Mouse (Mus musculus): ENCODE data around the gene Psat1. TPM values are rescaled to one million over a fixed set of nuclear protein-coding genes. Genes with fewer than 3 reads are reported as not detected.

Gene Psat1
- total and polyA plus RNA-seq, 3 experiments, result 340 to 549 (median 423) TPM

GRCm38 (mm10) chr19:15941399-15941798 is 5.7 kb downstream of the Psat1 start:
- Histone ChIP-seq H3K9ac (ENCODE audit: insufficient read depth, low read depth) (no peak overlapping the region), H3K27ac (ENCODE audit: insufficient read depth, low read depth) (no peak overlapping the region), H3K4me2 (ENCODE audit: insufficient read depth, low read depth, poor library complexity, severe bottlenecking) (no peak overlapping the region), H3K4me1 (ENCODE audit: control insufficient read depth in 1 of 2, insufficient read depth in 2 of 2) (peaks cover 2 to 5% of the 10 kb centered on the region in 2 experiments; a peak in 2 of 4 replicates), H3K36me3 (replicated peaks in 1 of 2; ENCODE audit: control insufficient read depth in 1 of 2, insufficient read depth in 1 of 2, low read length in 1 of 2) (no peaks in the 10 kb centered on the region), H3K27me3 (replicated peaks) (no peaks in the 10 kb centered on the region), H3K79me2 (replicated peaks; ENCODE audit: control insufficient read depth, extremely low read depth, insufficient read depth, poor library complexity, severe bottlenecking) (no peaks in the 10 kb centered on the region), H3K4me3 (replicated peaks in 1 of 3; ENCODE audit: low read depth in 2 of 3, low read length in 2 of 3, poor library complexity in 1 of 3) (no peak overlapping the region), H3K9me3 (replicated peaks; ENCODE audit: low read length) (no peaks in the 10 kb centered on the region)
- in situ Hi-C loops (cut with MboI; ENCODE audit: low pct_ligation_motif_present, low pct_unique_long_range_greater_than_20kb, low sequenced_read_pairs), result no loop called here
- no peak for TF ChIP-seq ELF1 (IDR thresholded peaks at IDR 0.05; ENCODE audit: low read depth, low read length)
- no peak for TF ChIP-seq ZKSCAN1 (IDR thresholded peaks at IDR 0.05; ENCODE audit: borderline replicate concordance, low read depth, low read length)
- no peak for TF ChIP-seq SIN3A (IDR thresholded peaks at IDR 0.05; ENCODE audit: low read length)
- no peak for TF ChIP-seq SMC3 (IDR thresholded peaks at IDR 0.05; ENCODE audit: low read depth, low read length)
- no peak for TF ChIP-seq MYC (IDR thresholded peaks at IDR 0.05; ENCODE audit: low read depth, low read length)
- peak; percentile 21 for DNase-seq (ENCODE audit: extremely low read depth)
- dilution Hi-C loops (cut with MboI; ENCODE audit: extremely low pct_ligation_motif_present, extremely low pct_unique_long_range_greater_than_20kb, low sequenced_read_pairs), result no loop called here

DNA sequence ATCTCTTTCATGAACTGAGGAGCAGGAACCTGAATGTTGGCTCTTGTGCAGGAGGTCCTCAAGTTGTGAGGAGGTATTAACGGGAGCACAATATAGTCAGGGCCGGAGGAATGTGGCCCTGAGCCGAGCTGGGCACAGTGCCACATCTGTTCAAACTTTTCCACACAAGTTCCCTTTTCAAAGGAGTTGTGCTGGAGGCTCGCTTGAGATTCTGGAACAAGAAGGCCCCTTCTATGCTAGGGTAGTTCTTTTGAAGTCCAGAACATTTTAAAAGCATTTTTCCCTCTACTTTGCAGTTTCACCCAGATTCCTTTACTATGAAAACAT is 21.5 kb downstream of the Psat1 start:
- Histone ChIP-seq H3K4me2 (ENCODE audit: insufficient read depth, low read depth, poor library complexity, severe bottlenecking) (no peak overlapping the region), H3K9ac (ENCODE audit: insufficient read depth, low read depth) (no peak overlapping the region), H3K27me3 (replicated peaks) (no peaks in the 10 kb centered on the region), H3K4me3 (replicated peaks in 1 of 3; ENCODE audit: low read depth in 2 of 3, low read length in 2 of 3, poor library complexity in 1 of 3) (no peak overlapping the region), H3K9me3 (replicated peaks; ENCODE audit: low read length) (peaks cover 2% of the 10 kb centered on the region), H3K36me3 (replicated peaks in 1 of 2; ENCODE audit: control insufficient read depth in 1 of 2, insufficient read depth in 1 of 2, low read length in 1 of 2) (peaks cover 3 to 13% of the 10 kb centered on the region in 2 experiments), H3K4me1 (ENCODE audit: control insufficient read depth in 1 of 2, insufficient read depth in 2 of 2) (peaks cover 3 to 24% of the 10 kb centered on the region in 2 experiments), H3K27ac (ENCODE audit: insufficient read depth, low read depth) (no peak overlapping the region), H3K79me2 (replicated peaks; ENCODE audit: control insufficient read depth, extremely low read depth, insufficient read depth, poor library complexity, severe bottlenecking) (peaks cover 37% of the 10 kb centered on the region)
- in situ Hi-C loops (cut with MboI; ENCODE audit: low pct_ligation_motif_present, low pct_unique_long_range_greater_than_20kb, low sequenced_read_pairs), result loop anchor here (5.0 kb wide), 1 partner anchor 37 kb away; no protein-coding TSS in a partner anchor
- DNase-seq (ENCODE audit: extremely low read depth), result no peak
- dilution Hi-C loops (cut with MboI; ENCODE audit: extremely low pct_ligation_motif_present, extremely low pct_unique_long_range_greater_than_20kb, low sequenced_read_pairs), result no loop called here
- no peak for TF ChIP-seq BHLHE40 (IDR thresholded peaks at IDR 0.05; ENCODE audit: low read depth, low read length)
- no peak for TF ChIP-seq MAX (IDR thresholded peaks at IDR 0.05; ENCODE audit: low read length)
- TF ChIP-seq E2F4 (IDR thresholded peaks at IDR 0.05; ENCODE audit: insufficient replicate concordance, low read depth, low read length), result no peak
- no peak for TF ChIP-seq EP300 (IDR thresholded peaks at IDR 0.05; ENCODE audit: low read length)
- TF ChIP-seq HCFC1 (IDR thresholded peaks at IDR 0.05; ENCODE audit: low read depth, low read length), result no peak
- TF ChIP-seq ZC3H11A (IDR thresholded peaks at IDR 0.05; ENCODE audit: low read depth, low read length), result no peak
- TF ChIP-seq NRF1 (IDR thresholded peaks at IDR 0.05; ENCODE audit: low read depth, low read length), result no peak
- TF ChIP-seq KAT2A (IDR thresholded peaks at IDR 0.05; ENCODE audit: insufficient replicate concordance, low read length), result no peak
- TF ChIP-seq JUND (conservative IDR thresholded peaks at IDR 0.05; ENCODE audit: low read depth, low read length), result no peak
- no peak for TF ChIP-seq USF1 (IDR thresholded peaks at IDR 0.05; ENCODE audit: low read depth, low read length)
- no peak for TF ChIP-seq ZNF384 (IDR thresholded peaks at IDR 0.05; ENCODE audit: low read depth, low read length)
- no peak for TF ChIP-seq JUN (IDR thresholded peaks at IDR 0.05; ENCODE audit: insufficient read depth, low read depth, low read length)
- no peak for TF ChIP-seq ELF1 (IDR thresholded peaks at IDR 0.05; ENCODE audit: low read depth, low read length)
- no peak for TF ChIP-seq MEF2A (IDR thresholded peaks at IDR 0.05; ENCODE audit: borderline replicate concordance, low read depth, low read length)
- no peak for TF ChIP-seq NELFE (IDR thresholded peaks at IDR 0.05; ENCODE audit: low read depth, low read length)
- TF ChIP-seq CTCF (conservative IDR thresholded peaks at IDR 0.05 in 1 of 2, IDR thresholded peaks at IDR 0.05 in 1 of 2; ENCODE audit: low read depth in 2 of 2, low read length in 2 of 2), result no peak
- no peak for TF ChIP-seq SIN3A (IDR thresholded peaks at IDR 0.05; ENCODE audit: low read length)
- no peak for TF ChIP-seq CHD1 (IDR thresholded peaks at IDR 0.05; ENCODE audit: low read depth, low read length)
- TF ChIP-seq TBP (conservative IDR thresholded peaks at IDR 0.05; ENCODE audit: low read depth, low read length), result no peak
